Mouse (Mus musculus) stomach, adult 2 months (tissue): ENCODE measurements around the gene Osr1. TPM values are rescaled to one million over a fixed set of nuclear protein-coding genes. Genes with fewer than 3 reads are reported as not detected.

Experiments used
- polyA plus RNA-seq: library from polyadenylated mRNA; depleted of rRNA; stranded (reverse); fragments of >200 nt; gene quantifications from 2 replicates; pipeline ENCODE4 v1.2.3, GENCODE M21; 2012; rRNA removed

Gene Osr1
- 11.4 and 14.3 TPM in 2 replicates for polyA plus RNA-seq

DNA sequence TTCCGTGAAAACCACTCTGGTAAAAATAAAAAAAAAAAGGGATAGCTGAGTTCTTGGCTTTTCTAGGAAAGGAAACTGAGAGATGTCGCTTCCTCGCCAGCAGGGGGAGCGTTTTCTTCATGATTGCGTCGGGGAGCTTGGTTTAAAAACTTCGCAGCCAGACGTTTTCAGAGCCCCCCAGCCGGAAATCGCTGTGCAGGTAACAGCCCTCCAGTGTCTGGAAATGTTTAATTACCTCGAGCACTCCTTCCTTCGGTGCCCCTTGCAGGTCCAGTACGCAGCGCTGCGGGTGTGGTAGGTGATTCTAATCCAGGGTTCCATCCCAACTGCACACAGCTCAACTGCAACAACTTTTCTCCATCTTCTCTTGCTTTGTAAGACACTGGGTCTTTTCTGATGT, at the start of gene Osr1:
Gene Osr1 (plus strand): TSS at position 146 of the 400 bp plus-strand sequence.

